Mouse (Mus musculus) cerebellum, adult 2 months (tissue): ENCODE measurements around the gene Rnasel. TPM values are rescaled to one million over a fixed set of nuclear protein-coding genes. Genes with fewer than 3 reads are reported as not detected.

ENCODE experiments used
- DNase-seq, 2 experiments: peaks; one replicate each; pipeline ENCODE4 v3.0.0; 2021
- H3K27ac ChIP-seq: fragments of 200-500 bp; 2 replicates; pipeline ENCODE4 v1.5.1; 2012; ENCODE audit warnings: low read length, control low read depth, inconsistent platforms; ENCODE audit not compliant: insufficient read depth
- H3K27me3 ChIP-seq: fragments of 200-500 bp; 2 replicates; pipeline ENCODE4 v1.6.1; 2012; ENCODE audit warnings: inconsistent platforms, mild to moderate bottlenecking, low read length, moderate library complexity; ENCODE audit not compliant: control insufficient read depth, insufficient read depth
- H3K4me1 ChIP-seq: fragments of 200-500 bp; 2 replicates; pipeline ENCODE4 v1.6.1; 2011; ENCODE audit warnings: low read length; ENCODE audit not compliant: control insufficient read depth, insufficient read depth
- H3K4me3 ChIP-seq: fragments of 200-500 bp; replicated peaks from 2 replicates; pipeline ENCODE3; 2011; ENCODE audit warnings: mild to moderate bottlenecking, low read depth, low read length, control low read depth; ENCODE audit not compliant: insufficient read depth
- CTCF ChIP-seq: fragments of 200-500 bp; IDR thresholded peaks from 2 replicates; pipeline ENCODE4 v1.5.1; 2011; ENCODE audit warnings: low read depth, mild to moderate bottlenecking, control low read depth, low read length, moderate library complexity, borderline replicate concordance; ENCODE audit not compliant: insufficient read depth
- POLR2A ChIP-seq: fragments of 200-500 bp; IDR thresholded peaks from 2 replicates; pipeline ENCODE4 v1.6.1; 2011; ENCODE audit warnings: low read length, control low read depth, borderline replicate concordance; ENCODE audit not compliant: insufficient read depth
- WGBS: fragments of 180-500 bp; shearing (Covaris S2); methylation state at CpG from one replicate; pipeline ENCODE4 v1.1.7; 2018; 5-methylcytosine and 5-hydroxymethylcytosine counted together
- polyA plus RNA-seq: library from polyadenylated mRNA; depleted of rRNA; stranded (reverse); fragments of >200 nt; gene quantifications from 2 replicates; pipeline ENCODE4 v1.2.3, GENCODE M21; 2012

The Rnasel gene
- polyA plus RNA-seq, 1 experiment = 3.9 TPM

GRCm38 (mm10) chr1:153739437-153740015 is 9.7 kb upstream of the Rnasel start:
- Histone ChIP-seq H3K27me3 (no peaks in the 10 kb centered on the region), H3K4me3 (peak overlapping the region; percentile 81), H3K27ac (no peak overlapping the region), H3K4me1 (peaks cover 7% of the 10 kb centered on the region)
- 39% methylated on average over 13 of the region's 13 CpGs for WGBS
- DNase-seq = no peak
- TF ChIP-seq POLR2A (no peak), CTCF (no peak)

GRCm38 (mm10) chr1:153740145-153740544 is 9.1 kb upstream of the Rnasel start, which contains the start of gene Rgs16:
Gene Rgs16 (plus strand): TSS chr1:153740349.
- H3K27ac ChIP-seq = no peak within 1 kb of the TSS
- no peaks in the 10 kb centered on the region for H3K27me3 ChIP-seq
- DNase-seq = peak; percentile 85 to 88
- WGBS = 1% methylated on average over 28 of the region's 28 CpGs
- peak within 1 kb of the TSS; percentile 81 for H3K4me3 ChIP-seq
- H3K4me1 ChIP-seq = peaks cover 7% of the 10 kb centered on the region
- peak; percentile 89 for TF ChIP-seq POLR2A
- TF ChIP-seq CTCF = no peak

GRCm38 (mm10) chr1:153740775-153741400 is 8.3 kb upstream of the Rnasel start:
- TF ChIP-seq POLR2A = no peak
- TF ChIP-seq CTCF = no peak
- H3K4me1 ChIP-seq = peaks cover 7% of the 10 kb centered on the region
- no peak overlapping the region for H3K27ac ChIP-seq
- no peaks in the 10 kb centered on the region for H3K27me3 ChIP-seq
- DNase-seq = peak in 1 of 2 experiments; percentile 46
- 62% methylated on average over 12 of the region's 12 CpGs for WGBS
- H3K4me3 ChIP-seq = peak overlapping the region; percentile 81

GRCm38 (mm10) chr1:153741551-153742316 is 7.5 kb upstream of the Rnasel start:
- DNase-seq = no peak
- WGBS = 57% methylated on average over 18 of the region's 18 CpGs
- Histone ChIP-seq H3K27ac (no peak overlapping the region), H3K27me3 (no peaks in the 10 kb centered on the region), H3K4me1 (peaks cover 7% of the 10 kb centered on the region), H3K4me3 (peak overlapping the region; percentile 24)
- TF ChIP-seq CTCF (no peak), POLR2A (no peak)

GRCm38 (mm10) chr1:153742374-153743155 is 6.7 kb upstream of the Rnasel start:
- TF ChIP-seq POLR2A = no peak
- peak; percentile 92 for TF ChIP-seq CTCF
- Histone ChIP-seq H3K4me3 (no peak overlapping the region), H3K27me3 (no peaks in the 10 kb centered on the region), H3K27ac (no peak overlapping the region), H3K4me1 (peaks cover 7% of the 10 kb centered on the region)
- 47% methylated on average over 11 of the region's 11 CpGs for WGBS
- peak; percentile 72 to 82 for DNase-seq

GRCm38 (mm10) chr1:153746119-153746670 is 3.0 kb upstream of the Rnasel start:
- no peaks in the 10 kb centered on the region for H3K27me3 ChIP-seq
- no peak overlapping the region for H3K4me3 ChIP-seq
- no peak for TF ChIP-seq CTCF
- no peak for TF ChIP-seq POLR2A
- WGBS = 75% methylated on average over 14 of the region's 14 CpGs
- no peak for DNase-seq
- peaks cover 7% of the 10 kb centered on the region for H3K4me1 ChIP-seq
- H3K27ac ChIP-seq = no peak overlapping the region

GRCm38 (mm10) chr1:153746728-153747127 is 2.5 kb upstream of the Rnasel start:
- WGBS = 4% methylated on average over 12 of the region's 12 CpGs
- no peak for TF ChIP-seq POLR2A
- TF ChIP-seq CTCF = peak; percentile 96
- H3K27ac ChIP-seq = no peak overlapping the region
- H3K4me1 ChIP-seq = peaks cover 7% of the 10 kb centered on the region
- H3K27me3 ChIP-seq = no peaks in the 10 kb centered on the region
- H3K4me3 ChIP-seq = no peak overlapping the region
- peak; percentile 68 to 75 for DNase-seq
